11 mouse cellular contexts compared by ENCODE assay signal in the genomic region with DNA sequence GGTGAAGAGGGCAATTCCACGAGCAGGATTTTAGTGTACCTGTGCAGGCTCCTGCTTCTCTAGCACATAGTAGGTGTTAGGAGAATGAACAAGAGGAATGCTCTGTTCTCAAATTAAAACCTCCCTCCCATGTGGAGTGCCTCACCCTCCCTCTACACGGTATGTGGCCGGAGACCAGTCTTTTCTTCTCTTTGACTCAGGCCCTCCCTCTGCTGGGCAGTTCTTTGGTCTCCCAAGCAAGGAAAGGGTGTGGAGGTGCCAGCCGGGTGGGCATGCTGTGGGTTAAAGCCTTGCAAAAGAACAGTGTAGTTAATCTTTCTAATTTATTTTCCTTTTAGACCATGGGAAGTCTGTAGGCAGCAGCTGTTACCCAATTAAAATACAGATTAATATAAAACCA. TPM values are rescaled to one million over a fixed set of nuclear protein-coding genes. Genes with fewer than 3 reads are reported as not detected.
A peak's percentile ranks its signal among the peaks of the same experiment; 100 is the strongest.
DNase-seq lines count a peak whose midpoint lies in the region; ATAC-seq lines count a peak whose summit lies in the region.
"Had no signal": no experiment of that assay in that cellular context is flagged by ENCODE, and none has a peak within 500 bp of the region (broad histone marks: within the 10 kb centered on the region; RNA-seq: fewer than 3 reads in every experiment).

No protein-coding gene starts in this region.

- intact Hi-C loops in left cerebral cortex, postnatal 25 days (cut with DNase I), result no loop called here

- 26% methylated on average over 4 of the region's 4 CpGs for WGBS in hindbrain, embryonic 12.5 days
- 26% methylated on average over 4 of the region's 4 CpGs for WGBS in hindbrain, embryonic 13.5 days
- 60% methylated on average over 4 of the region's 4 CpGs for WGBS in limb, embryonic 10.5 days

- no peaks in the 10 kb centered on the region for H3K9me3 ChIP-seq in hindbrain, embryonic 12.5 days (replicated peaks)
- H3K9me3 ChIP-seq in hindbrain, embryonic 13.5 days, result no peaks in the 10 kb centered on the region
- no peaks in the 10 kb centered on the region for H3K9me3 ChIP-seq in limb, embryonic 10.5 days (replicated peaks)
- H3K9me3 ChIP-seq: G1E had no signal

- H3K9ac ChIP-seq in hindbrain, embryonic 12.5 days, result no peak overlapping the region
- H3K9ac ChIP-seq in hindbrain, embryonic 13.5 days, result no peak overlapping the region

- peaks cover 15% of the 10 kb centered on the region for H3K4me1 ChIP-seq in hindbrain, embryonic 12.5 days
- peaks cover 24% of the 10 kb centered on the region for H3K4me1 ChIP-seq in hindbrain, embryonic 13.5 days (replicated peaks)
- H3K4me1 ChIP-seq in limb, embryonic 10.5 days, result peaks cover 35% of the 10 kb centered on the region

- H3K27me3 ChIP-seq in hindbrain, embryonic 12.5 days, result no peaks in the 10 kb centered on the region
- H3K27me3 ChIP-seq in hindbrain, embryonic 13.5 days, result no peaks in the 10 kb centered on the region
- H3K27me3 ChIP-seq in limb, embryonic 10.5 days (ENCODE audit: low read depth, poor library complexity, severe bottlenecking), result no peaks in the 10 kb centered on the region

- no peak overlapping the region for H3K4me3 ChIP-seq in hindbrain, embryonic 12.5 days
- no peak overlapping the region for H3K4me3 ChIP-seq in hindbrain, embryonic 13.5 days
- no peak overlapping the region for H3K4me3 ChIP-seq in limb, embryonic 10.5 days

- H3K27ac ChIP-seq in hindbrain, embryonic 12.5 days, result no peak overlapping the region
- H3K27ac ChIP-seq in hindbrain, embryonic 13.5 days, result no peak overlapping the region
- 0 out of 2 replicates have a peak overlapping the region, but pooled peaks have one; percentile 16 for H3K27ac ChIP-seq in limb, embryonic 10.5 days

- ATAC-seq in hindbrain, embryonic 12.5 days (ENCODE audit: low FRiP score), result peak; percentile 67
- no peak for ATAC-seq in hindbrain, embryonic 13.5 days (ENCODE audit: low FRiP score)

- DNase-seq in 416B (ENCODE audit: low read depth), result peak; percentile 8
- peak; percentile 27 for DNase-seq in NIH3T3 (ENCODE audit: low read depth)
- no peak for DNase-seq in limb, embryonic 10.5 days (ENCODE audit: low spot score)
- DNase-seq in right cerebral cortex, postnatal 10 days (ENCODE audit: low spot score in 2 of 2), result no peak
- DNase-seq in left cerebral cortex, postnatal 25 days (ENCODE audit: low spot score in 2 of 2), result no peak
- DNase-seq: adrenal gland, postnatal 25 days; gastrocnemius, postnatal 10 days; spleen, adult 18-20 months had no signal

- H3K4me2 ChIP-seq in hindbrain, embryonic 12.5 days (replicated peaks), result no peak overlapping the region
- H3K4me2 ChIP-seq in hindbrain, embryonic 13.5 days, result no peak overlapping the region

- H3K36me3 ChIP-seq in hindbrain, embryonic 12.5 days, result peaks cover 32% of the 10 kb centered on the region
- H3K36me3 ChIP-seq in hindbrain, embryonic 13.5 days, result peaks cover 46% of the 10 kb centered on the region
- H3K36me3 ChIP-seq in limb, embryonic 10.5 days, result peaks cover 91% of the 10 kb centered on the region

RNA-seq across cellular contexts. Expression of gene Eri3, which starts 37.3 kb away (rescaled TPM):
- polyA plus RNA-seq in hindbrain, embryonic 12.5 days (2016; fragmentation: Nextera tagmentation; extraction: Ambion mirVana), result 177 and 178 TPM in 2 replicates
- polyA plus RNA-seq in hindbrain, embryonic 13.5 days (2015; fragmentation: Nextera tagmentation; extraction: Ambion mirVana), result 205 and 214 TPM in 2 replicates
- 114 and 147 TPM in 2 replicates for polyA plus RNA-seq in limb, embryonic 10.5 days (2016; fragmentation: Nextera tagmentation; extraction: Ambion mirVana)
- 100 to 1,000 TPM; 183 to 214 TPM for total RNA-seq in left cerebral cortex, postnatal 25 days (2021)

Comparison
In these comparisons a context has a peak if more than half of its experiments do, and no peak if none do; other contexts are left out.
1. DNase-seq: peak in 416B (single experiment) and NIH3T3 (single experiment); none in limb, embryonic 10.5 days (single experiment), right cerebral cortex, postnatal 10 days (0 of 2) and left cerebral cortex, postnatal 25 days (0 of 2).